Mouse (Mus musculus) layer of hippocampus, adult 9-11 months (tissue): Measurements from ENCODE around the gene Emc7.
"Not testable (repeated sequence)": the region's sequence is repeated elsewhere in the genome, so short reads cannot be mapped to it uniquely, and the experiment has no call there.

Source experiments
- DNase-seq: peaks from one replicate; pipeline ENCODE4 v3.0.0; 2022

Gene Emc7

GRCm38 (mm10) chr2:112454862-112455564 is at the start of gene Emc7:
Emc7 (plus strand) TSS chr2:112454997.
- peak; percentile 93 for DNase-seq

DNA sequence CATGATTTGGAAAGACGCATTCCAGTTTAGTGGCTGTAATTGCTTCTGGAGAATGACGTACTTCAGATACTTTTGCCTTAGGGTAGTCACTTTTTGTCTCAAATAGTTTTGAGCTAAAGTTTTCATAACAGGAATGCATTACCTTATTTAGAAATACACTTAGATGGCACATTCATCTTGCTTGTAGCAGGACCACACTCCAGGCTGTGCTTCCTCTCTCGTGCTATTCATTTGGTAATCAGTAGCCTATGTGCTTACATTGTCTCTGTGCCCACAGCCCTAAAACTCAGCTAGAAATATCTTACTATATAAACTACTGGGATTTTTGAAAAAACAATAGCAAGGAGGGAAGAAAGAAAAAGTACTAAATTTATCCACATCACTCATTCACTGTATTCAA is 47.8 kb upstream of the Emc7 start:
- DNase-seq: no peak

DNA sequence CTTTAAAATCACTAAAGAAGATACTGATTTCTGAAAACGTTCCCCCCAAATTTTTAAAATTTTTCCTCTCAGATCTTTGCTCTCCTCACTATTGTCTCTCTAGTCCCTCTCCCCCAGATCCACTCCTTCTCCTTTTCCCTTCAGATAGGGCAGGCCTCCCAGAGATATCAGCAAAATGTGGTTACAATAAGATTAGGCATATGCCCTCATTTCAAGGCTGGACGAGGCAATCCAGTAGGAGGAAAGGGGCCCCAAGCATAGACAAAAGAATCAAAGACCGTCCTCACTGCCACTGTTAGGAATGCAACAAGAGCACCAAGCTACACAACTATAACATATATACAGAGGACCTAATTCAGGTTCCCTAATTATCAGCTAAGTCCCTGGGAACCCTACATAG is 29.5 kb upstream of the Emc7 start:
- no peak for DNase-seq

- DNase-seq: not testable (repeated sequence)
Observed at GRCm38 (mm10) chr2:112428534-112428933, 26.3 kb upstream of the Emc7 start.

DNA sequence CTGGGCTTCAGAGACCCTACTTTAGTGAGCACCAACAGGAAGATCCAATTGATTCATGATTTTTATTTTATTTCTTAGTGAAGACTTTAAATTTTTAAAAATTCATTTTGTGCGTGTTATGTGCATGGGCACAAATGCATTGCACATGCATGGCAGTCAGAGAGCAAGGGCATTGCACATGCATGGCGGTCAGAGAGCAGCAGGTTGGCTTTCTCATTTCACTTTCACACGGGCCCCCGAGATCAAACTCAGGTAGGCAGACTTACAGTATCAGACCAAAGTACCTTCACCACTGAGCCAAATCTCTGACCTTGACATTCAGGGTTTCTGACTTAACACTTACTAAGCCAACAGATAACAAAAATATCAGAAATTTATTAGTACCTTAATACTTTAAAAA is 25.1 kb upstream of the Emc7 start:
- no peak for DNase-seq

GRCm38 (mm10) chr2:112430403-112430802 is 24.4 kb upstream of the Emc7 start:
- DNase-seq: no peak

- no peak for DNase-seq
Observed at GRCm38 (mm10) chr2:112432523-112432922, 22.3 kb upstream of the Emc7 start.

- no peak for DNase-seq
Observed at GRCm38 (mm10) chr2:112433359-112433758, 21.4 kb upstream of the Emc7 start.

DNA sequence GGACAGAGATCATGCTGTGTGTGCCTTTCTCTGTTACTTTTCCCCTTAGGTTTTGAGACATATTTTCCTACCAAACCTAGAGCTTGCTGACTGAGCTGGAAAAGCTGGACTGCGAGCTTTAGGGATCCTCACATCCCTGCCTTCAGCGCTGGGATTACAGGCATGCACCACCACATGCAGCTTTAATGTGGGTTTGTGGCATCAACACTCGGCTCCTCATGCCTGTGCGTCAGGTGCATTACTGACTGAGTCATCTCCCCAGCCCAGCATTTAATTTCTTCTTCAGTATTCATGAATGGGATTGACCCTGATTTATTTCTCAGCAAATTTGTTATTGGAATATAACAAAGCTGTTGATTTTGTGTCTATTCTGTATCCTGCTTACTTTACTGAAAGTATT is 18.5 kb upstream of the Emc7 start:
- no peak for DNase-seq

DNA sequence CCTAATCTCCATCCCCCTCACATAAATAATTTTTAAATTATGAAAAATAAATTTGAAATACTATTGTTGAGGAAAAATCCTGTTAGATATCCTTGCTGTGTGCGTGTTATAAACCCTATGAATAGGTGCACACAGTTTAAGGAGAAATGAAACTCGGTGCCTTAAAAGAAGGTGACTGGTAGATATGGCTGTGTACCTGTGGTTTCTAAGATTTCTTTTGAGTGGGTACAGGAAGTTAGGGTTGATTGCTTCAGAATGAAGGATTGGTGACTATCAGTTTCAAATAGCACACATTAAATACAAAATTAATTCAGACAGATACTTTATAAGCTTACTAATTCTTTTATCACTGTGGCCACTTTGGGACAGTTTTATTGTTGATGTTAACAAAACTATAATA is 17.2 kb upstream of the Emc7 start:
- DNase-seq: no peak

DNA sequence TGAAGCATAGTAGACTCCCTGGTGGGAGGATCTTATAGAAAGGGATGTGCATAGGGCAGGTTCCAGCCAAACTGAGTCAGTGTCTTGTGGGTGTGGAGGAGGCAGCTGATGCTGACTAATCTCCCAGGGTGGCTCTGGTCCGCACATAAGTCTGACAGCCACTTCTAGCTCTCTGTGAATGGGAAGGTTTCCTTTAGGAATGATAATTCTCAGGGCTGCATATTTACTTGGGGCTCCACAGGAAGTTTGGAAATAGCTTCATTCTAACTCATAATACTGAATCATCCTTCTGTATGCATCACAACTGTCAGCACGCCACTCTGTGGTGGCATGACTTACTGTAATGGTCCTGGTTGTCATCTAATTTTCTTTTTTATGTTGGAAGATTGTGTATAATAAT is 11.3 kb upstream of the Emc7 start:
- DNase-seq: no peak

DNA sequence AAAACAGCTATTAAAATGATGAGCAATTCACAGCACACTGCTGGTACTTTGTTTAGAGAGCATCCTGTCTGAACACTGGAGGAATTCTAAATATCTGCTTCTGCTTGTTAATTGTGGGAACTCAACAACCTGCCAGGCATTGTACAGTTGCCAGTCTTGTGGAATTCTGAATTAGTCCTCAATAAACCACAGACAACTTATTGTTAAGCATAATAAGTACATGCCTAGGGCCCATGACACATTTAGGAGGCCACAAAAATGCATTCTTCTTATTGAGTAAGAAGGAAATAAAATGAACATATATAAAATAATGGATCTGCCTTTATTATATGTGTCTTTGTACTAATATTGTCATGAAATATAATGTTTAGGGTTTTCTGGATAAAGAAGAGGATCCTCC is 9.3 kb upstream of the Emc7 start:
- DNase-seq: no peak

- DNase-seq: not testable (repeated sequence)
Observed at GRCm38 (mm10) chr2:112448046-112448445, 6.8 kb upstream of the Emc7 start.

- DNase-seq: no peak
Observed at GRCm38 (mm10) chr2:112448510-112449059, 6.2 kb upstream of the Emc7 start.

DNA sequence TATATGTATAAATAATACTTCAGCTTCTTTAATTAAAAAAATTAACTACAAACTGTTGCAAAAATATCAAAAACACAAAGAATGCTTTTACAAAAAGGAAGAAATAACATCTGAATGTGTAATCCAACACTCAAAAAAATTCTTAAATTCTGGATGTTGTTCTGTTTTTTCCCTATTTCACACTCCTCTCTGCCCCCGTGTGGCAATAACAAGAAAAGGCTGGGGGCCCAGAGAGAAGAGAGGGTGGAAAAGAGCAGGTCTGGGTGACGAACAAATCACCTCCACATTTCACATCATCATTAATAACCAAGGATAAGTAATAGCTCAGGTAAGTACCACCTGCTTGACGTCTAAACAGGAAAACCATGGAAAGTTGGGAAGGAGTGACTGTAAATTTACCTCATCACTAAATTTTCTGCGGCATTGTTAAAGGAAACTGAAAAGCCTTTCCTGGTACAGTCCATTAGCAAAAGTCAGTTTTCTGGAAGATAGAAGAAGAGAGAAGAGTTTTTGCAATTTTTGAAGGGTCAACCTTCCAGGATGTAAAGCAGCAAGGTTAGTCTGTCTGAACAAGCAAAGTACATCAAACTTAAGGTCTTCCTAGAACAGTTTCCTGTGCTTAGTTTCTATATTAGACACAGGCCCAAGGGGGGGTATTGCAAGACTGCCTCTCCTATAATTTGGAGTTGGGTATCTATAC is 5.0 kb upstream of the Emc7 start:
- DNase-seq: no peak

DNA sequence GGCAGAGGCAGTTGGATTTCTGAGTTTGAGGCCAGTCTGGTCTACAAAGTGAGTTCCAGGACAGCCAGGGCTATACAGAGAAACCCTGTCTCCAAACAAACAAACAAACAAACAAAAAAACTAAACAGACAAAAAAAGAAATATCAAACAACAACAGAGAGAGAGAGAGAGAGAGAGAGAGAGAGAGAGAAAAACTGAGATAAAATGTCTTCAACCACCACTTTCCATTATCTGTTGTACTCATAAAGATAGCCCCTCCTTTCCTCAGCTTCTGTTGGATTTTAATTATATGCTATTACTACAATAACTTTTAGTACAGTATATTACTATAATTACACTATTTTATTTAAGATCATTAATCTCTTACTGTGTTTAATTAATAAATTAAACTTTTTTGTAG is 2.3 kb upstream of the Emc7 start:
- DNase-seq: not testable (repeated sequence)

- DNase-seq: no peak
Observed at GRCm38 (mm10) chr2:112454125-112454861, 504 bp upstream of the Emc7 start.

GRCm38 (mm10) chr2:112460557-112460956 is 5.8 kb downstream of the Emc7 start:
- no peak for DNase-seq

- no peak for DNase-seq
Observed at GRCm38 (mm10) chr2:112469542-112469941, 14.7 kb downstream of the Emc7 start.

- DNase-seq: no peak
Observed at GRCm38 (mm10) chr2:112470961-112471381, 16.2 kb downstream of the Emc7 start.

DNA sequence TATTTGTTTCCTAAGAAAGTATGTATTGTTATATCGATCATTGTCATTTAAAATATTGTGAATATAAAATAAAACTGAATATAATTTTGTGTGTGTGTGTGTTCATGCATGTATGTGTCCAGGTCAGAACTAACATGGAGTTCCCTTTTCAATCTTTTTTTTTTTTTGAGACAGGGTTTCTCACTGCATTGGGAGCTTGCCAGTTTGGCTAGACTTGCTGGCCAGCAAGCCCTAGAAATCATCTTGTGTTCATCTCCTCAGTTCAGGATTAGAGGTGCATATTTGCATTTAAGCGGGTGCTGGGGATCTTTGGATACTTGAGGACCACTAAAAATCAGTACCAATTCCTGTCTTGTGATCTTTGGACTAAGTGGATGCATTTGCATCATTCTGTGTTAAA is 17.3 kb downstream of the Emc7 start:
- DNase-seq: no peak

- no peak for DNase-seq
Observed at GRCm38 (mm10) chr2:112474997-112475724, 20.4 kb downstream of the Emc7 start.

- DNase-seq: no peak
Observed at GRCm38 (mm10) chr2:112476554-112476953, 21.8 kb downstream of the Emc7 start.
